Mouse (Mus musculus) liver, embryonic 14.5 days (tissue): ENCODE measurements at regions not wholly inside any gene's neighbourhood (a gene's known extent, or its start where the extent isn't known, plus 50 kb on each side); places are given as distances from the start of the nearest gene placed in this dataset.

Source experiments
- CTCF ChIP-seq: IDR thresholded peaks from 2 replicates; pipeline ENCODE4 v1.5.1; 2016; ENCODE audit warnings: antibody characterized with exemption, low read depth, control low read depth
- EP300 ChIP-seq: IDR thresholded peaks from 2 replicates; pipeline ENCODE4 v1.6.1; 2016; ENCODE audit warnings: antibody characterized with exemption, low read depth

GRCm38 (mm10) chr3:151607689-151608088 is 142.1 kb downstream of the Ifi44 start:
- TF ChIP-seq EP300 (no peak), CTCF (no peak)
